Mouse (Mus musculus): ENCODE measurements around the gene Arhgap28. TPM values are rescaled to one million over a fixed set of nuclear protein-coding genes. Genes with fewer than 3 reads are reported as not detected.
A peak's percentile ranks its signal among the peaks of the same experiment; 100 is the strongest.

The Arhgap28 gene
- polyA plus RNA-seq, 1 experiment from 2014 or later = 6.7 TPM

- ATAC-seq = peak; percentile 70
- Histone ChIP-seq H3K9ac (replicated peaks; ENCODE audit: low read depth, low read length) (no peak overlapping the region), H3K36me3 (ENCODE audit: control insufficient read depth, insufficient read depth) (no peaks in the 10 kb centered on the region), H3K27me3 (replicated peaks; ENCODE audit: control insufficient read depth, insufficient read depth, low read length) (no peaks in the 10 kb centered on the region), H3K4me2 (ENCODE audit: low read length) (no peak overlapping the region), H3K4me3 (replicated peaks; ENCODE audit: low read length) (no peak overlapping the region), H3K27ac (ENCODE audit: low read length) (no peak overlapping the region), H3K9me3 (ENCODE audit: control insufficient read depth, low read length) (no peaks in the 10 kb centered on the region), H3K4me1 (replicated peaks; ENCODE audit: control insufficient read depth, insufficient read depth, low read length) (0 out of 2 replicates have a peak, but pooled peaks cover 4% of the 10 kb centered on the region)
- 54% methylated on average over 12 of the region's 12 CpGs for WGBS
Observed at GRCm38 (mm10) chr17:67877599-67877998, 126.3 kb downstream of the Arhgap28 start.

GRCm38 (mm10) chr17:67869731-67870601 lies 134.0 kb downstream of the Arhgap28 start:
- H3K9me3 ChIP-seq (ENCODE audit: control insufficient read depth, low read length) = no peaks in the 10 kb centered on the region
- no peaks in the 10 kb centered on the region for H3K27me3 ChIP-seq (replicated peaks; ENCODE audit: control insufficient read depth, insufficient read depth, low read length)
- H3K4me2 ChIP-seq (ENCODE audit: low read length) = no peak overlapping the region
- H3K4me3 ChIP-seq (replicated peaks; ENCODE audit: low read length) = no peak overlapping the region
- no peak overlapping the region for H3K27ac ChIP-seq (ENCODE audit: low read length)
- 68% methylated on average over 23 of the region's 23 CpGs for WGBS
- peaks cover 5% of the 10 kb centered on the region for H3K4me1 ChIP-seq (replicated peaks; ENCODE audit: control insufficient read depth, insufficient read depth, low read length)
- no peaks in the 10 kb centered on the region for H3K36me3 ChIP-seq (ENCODE audit: control insufficient read depth, insufficient read depth)
- H3K9ac ChIP-seq (replicated peaks; ENCODE audit: low read depth, low read length) = no peak overlapping the region
- peak; percentile 76 for ATAC-seq

GRCm38 (mm10) chr17:67866541-67867241 lies 137.2 kb downstream of the Arhgap28 start:
- Histone ChIP-seq H3K9ac (replicated peaks; ENCODE audit: low read depth, low read length) (no peak overlapping the region), H3K4me1 (replicated peaks; ENCODE audit: control insufficient read depth, insufficient read depth, low read length) (peaks cover 5% of the 10 kb centered on the region), H3K36me3 (ENCODE audit: control insufficient read depth, insufficient read depth) (no peaks in the 10 kb centered on the region), H3K9me3 (ENCODE audit: control insufficient read depth, low read length) (no peaks in the 10 kb centered on the region), H3K27ac (ENCODE audit: low read length) (no peak overlapping the region), H3K4me2 (ENCODE audit: low read length) (no peak overlapping the region), H3K4me3 (replicated peaks; ENCODE audit: low read length) (no peak overlapping the region), H3K27me3 (replicated peaks; ENCODE audit: control insufficient read depth, insufficient read depth, low read length) (no peaks in the 10 kb centered on the region)
- ATAC-seq = no peak
- 59% methylated on average over 20 of the region's 20 CpGs for WGBS

- Histone ChIP-seq H3K4me3 (replicated peaks; ENCODE audit: low read length) (no peak overlapping the region), H3K9me3 (ENCODE audit: control insufficient read depth, low read length) (no peaks in the 10 kb centered on the region), H3K36me3 (ENCODE audit: control insufficient read depth, insufficient read depth) (no peaks in the 10 kb centered on the region), H3K4me2 (ENCODE audit: low read length) (no peak overlapping the region), H3K4me1 (replicated peaks; ENCODE audit: control insufficient read depth, insufficient read depth, low read length) (peaks cover 5% of the 10 kb centered on the region), H3K27ac (ENCODE audit: low read length) (no peak overlapping the region), H3K9ac (replicated peaks; ENCODE audit: low read depth, low read length) (no peak overlapping the region), H3K27me3 (replicated peaks; ENCODE audit: control insufficient read depth, insufficient read depth, low read length) (no peaks in the 10 kb centered on the region)
- no peak for ATAC-seq
- WGBS = 51% methylated on average over 9 of the region's 9 CpGs
Observed at GRCm38 (mm10) chr17:67866026-67866425, 137.9 kb downstream of the Arhgap28 start.

- no peak overlapping the region for H3K4me2 ChIP-seq (ENCODE audit: low read length)
- no peaks in the 10 kb centered on the region for H3K9me3 ChIP-seq (ENCODE audit: control insufficient read depth, low read length)
- peaks cover 5% of the 10 kb centered on the region for H3K4me1 ChIP-seq (replicated peaks; ENCODE audit: control insufficient read depth, insufficient read depth, low read length)
- 89% methylated on average over 3 of the region's 3 CpGs for WGBS
- H3K36me3 ChIP-seq (ENCODE audit: control insufficient read depth, insufficient read depth) = no peaks in the 10 kb centered on the region
- H3K4me3 ChIP-seq (replicated peaks; ENCODE audit: low read length) = no peak overlapping the region
- no peaks in the 10 kb centered on the region for H3K27me3 ChIP-seq (replicated peaks; ENCODE audit: control insufficient read depth, insufficient read depth, low read length)
- H3K27ac ChIP-seq (ENCODE audit: low read length) = no peak overlapping the region
- ATAC-seq = no peak
- no peak overlapping the region for H3K9ac ChIP-seq (replicated peaks; ENCODE audit: low read depth, low read length)
Observed at GRCm38 (mm10) chr17:67864912-67865311, 139.0 kb downstream of the Arhgap28 start.

- Histone ChIP-seq H3K4me2 (ENCODE audit: low read length) (no peak overlapping the region), H3K4me1 (replicated peaks; ENCODE audit: control insufficient read depth, insufficient read depth, low read length) (peaks cover 5% of the 10 kb centered on the region), H3K36me3 (ENCODE audit: control insufficient read depth, insufficient read depth) (no peaks in the 10 kb centered on the region), H3K9ac (replicated peaks; ENCODE audit: low read depth, low read length) (no peak overlapping the region), H3K9me3 (ENCODE audit: control insufficient read depth, low read length) (no peaks in the 10 kb centered on the region), H3K27me3 (replicated peaks; ENCODE audit: control insufficient read depth, insufficient read depth, low read length) (no peaks in the 10 kb centered on the region), H3K4me3 (replicated peaks; ENCODE audit: low read length) (no peak overlapping the region), H3K27ac (ENCODE audit: low read length) (no peak overlapping the region)
- no peak for ATAC-seq
- 93% methylated on average over 10 of the region's 10 CpGs for WGBS
Observed at GRCm38 (mm10) chr17:67864363-67864762, 139.6 kb downstream of the Arhgap28 start.

GRCm38 (mm10) chr17:67861744-67862535 lies 142.0 kb downstream of the Arhgap28 start:
- WGBS = 78% methylated on average over 16 of the region's 16 CpGs
- no peak overlapping the region for H3K9ac ChIP-seq (replicated peaks; ENCODE audit: low read depth, low read length)

GRCm38 (mm10) chr17:67861080-67861630 lies 142.8 kb downstream of the Arhgap28 start:
- no peak overlapping the region for H3K4me3 ChIP-seq (replicated peaks; ENCODE audit: low read length)
- no peak overlapping the region for H3K27ac ChIP-seq (ENCODE audit: low read length)
- H3K9me3 ChIP-seq (ENCODE audit: control insufficient read depth, low read length) = no peaks in the 10 kb centered on the region
- no peaks in the 10 kb centered on the region for H3K36me3 ChIP-seq (ENCODE audit: control insufficient read depth, insufficient read depth)
- peaks cover under 1% of the 10 kb centered on the region for H3K4me1 ChIP-seq (replicated peaks; ENCODE audit: control insufficient read depth, insufficient read depth, low read length)
- H3K9ac ChIP-seq (replicated peaks; ENCODE audit: low read depth, low read length) = no peak overlapping the region
- H3K27me3 ChIP-seq (replicated peaks; ENCODE audit: control insufficient read depth, insufficient read depth, low read length) = no peaks in the 10 kb centered on the region
- WGBS = 76% methylated on average over 10 of the region's 10 CpGs
- H3K4me2 ChIP-seq (ENCODE audit: low read length) = no peak overlapping the region
- ATAC-seq = no peak; the same call in 1 of the 2 replicates

More at GRCm38 (mm10) chr17:67861744-67862535, 142.0 kb downstream of the Arhgap28 start:
- Histone ChIP-seq H3K27ac (ENCODE audit: low read length) (no peak overlapping the region), H3K4me1 (replicated peaks; ENCODE audit: control insufficient read depth, insufficient read depth, low read length) (peaks cover 5% of the 10 kb centered on the region), H3K4me2 (ENCODE audit: low read length) (no peak overlapping the region), H3K4me3 (replicated peaks; ENCODE audit: low read length) (no peak overlapping the region), H3K9me3 (ENCODE audit: control insufficient read depth, low read length) (no peaks in the 10 kb centered on the region), H3K36me3 (ENCODE audit: control insufficient read depth, insufficient read depth) (no peaks in the 10 kb centered on the region), H3K27me3 (replicated peaks; ENCODE audit: control insufficient read depth, insufficient read depth, low read length) (no peaks in the 10 kb centered on the region)
- ATAC-seq = peak; percentile 89

All from forebrain, embryonic 16.5 days (tissue).